Mouse (Mus musculus) c-Kit-negative CD71-positive TER-119-positive erythroid progenitor cells, embryonic 14.5 days (primary cell): Measurements from ENCODE around the gene Nr1h4.

Experiments
- DNase-seq: peaks from one replicate; pipeline ENCODE4 v3.0.0-alpha.2; 2013; ENCODE audit warnings: low read depth, low spot score

The Nr1h4 gene

DNA sequence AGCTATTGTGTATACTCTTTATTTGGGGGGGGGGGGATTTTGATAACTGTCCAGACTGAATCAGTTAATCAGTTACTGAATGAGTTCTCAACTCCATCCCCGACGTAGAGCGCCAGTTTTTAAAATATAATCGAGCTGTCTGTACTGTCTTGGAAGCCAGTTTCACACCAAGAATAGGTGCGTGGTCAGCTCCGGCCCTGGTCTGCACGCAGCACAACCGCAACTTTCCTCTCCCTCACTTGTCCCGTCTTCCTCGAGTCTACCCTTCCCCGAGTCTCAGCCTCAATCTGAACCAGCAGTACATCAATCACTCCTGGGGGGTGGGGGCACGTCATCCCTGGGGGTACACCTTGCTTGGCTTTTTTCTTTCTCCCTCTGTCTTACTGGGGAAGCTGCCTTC lies 98.0 kb downstream of the Nr1h4 start:
- no peak for DNase-seq

DNA sequence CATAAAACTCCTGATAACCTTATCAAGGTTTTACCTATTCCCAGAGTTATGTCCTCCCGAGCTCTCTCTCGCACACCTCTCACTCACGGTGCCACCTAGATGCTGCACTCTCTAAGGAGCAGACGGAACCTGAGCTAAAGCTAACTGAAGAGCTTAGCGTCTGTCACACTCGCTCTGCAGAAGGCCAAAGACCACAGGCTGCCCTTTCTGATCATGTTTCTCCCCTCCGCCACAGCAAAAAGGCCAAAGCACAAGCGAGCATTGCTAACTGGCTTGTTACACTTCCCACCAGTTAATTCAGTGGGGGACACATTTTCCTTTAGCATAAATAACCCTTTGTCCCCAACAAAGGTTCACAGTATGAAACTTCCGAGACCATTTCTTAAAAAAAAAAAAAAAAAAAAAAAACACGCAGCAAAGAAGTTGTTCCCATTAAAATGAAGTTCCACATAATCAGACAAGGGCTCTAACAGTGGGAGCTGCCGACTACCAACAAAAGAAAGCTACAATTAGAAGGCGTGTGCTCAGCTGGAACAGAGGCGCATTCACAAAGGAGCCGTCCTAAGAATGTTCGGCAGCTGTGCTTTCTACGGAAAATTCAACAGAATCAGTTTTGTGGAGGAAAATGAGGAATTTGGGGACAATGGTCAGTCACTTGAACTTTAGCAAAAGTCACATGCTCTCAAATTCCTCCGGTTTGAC lies 98.7 kb downstream of the Nr1h4 start:
- DNase-seq, result no peak

DNA sequence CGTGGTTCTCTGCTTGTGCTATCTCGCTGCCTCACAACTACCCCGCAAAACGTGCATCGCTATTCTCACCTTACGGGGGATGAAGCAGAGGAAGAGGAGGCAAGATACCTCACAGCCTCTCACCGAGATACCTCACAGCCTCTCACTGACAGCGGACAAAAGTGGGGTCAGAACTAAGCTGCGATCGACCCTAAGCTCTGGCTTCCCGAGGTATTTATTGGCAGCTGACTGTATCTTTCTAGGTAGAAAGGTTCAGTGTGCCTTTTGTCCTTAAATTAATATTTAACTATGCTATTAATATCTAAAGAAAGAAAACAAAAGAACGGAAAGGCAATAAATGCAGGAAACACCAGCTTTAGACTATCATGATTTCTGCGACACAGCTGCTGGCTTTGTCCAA lies 100.6 kb downstream of the Nr1h4 start:
- no peak for DNase-seq

GRCm38 (mm10) chr10:89430751-89431150 lies 102.6 kb downstream of the Nr1h4 start:
- DNase-seq, result no peak

GRCm38 (mm10) chr10:89424800-89425393 lies 108.5 kb downstream of the Nr1h4 start:
- DNase-seq, result no peak

DNA sequence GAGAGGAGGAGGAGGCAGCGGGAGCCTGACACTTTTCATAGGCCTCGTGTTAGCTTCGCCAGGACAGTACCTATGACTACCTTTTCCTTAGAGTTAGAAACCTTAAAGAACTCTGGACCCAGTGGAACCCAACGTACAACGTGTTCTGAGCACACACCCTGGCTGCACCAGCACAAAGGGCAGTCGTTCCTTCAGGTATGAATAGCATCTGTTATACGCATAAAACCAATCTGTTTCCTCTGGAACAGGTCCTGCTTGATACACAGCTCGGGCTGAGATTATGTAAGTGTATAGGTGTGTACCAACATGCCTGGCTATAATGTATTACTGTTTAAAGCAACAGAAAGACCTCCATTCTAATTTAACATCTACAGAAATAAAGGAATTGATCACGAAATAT lies 109.2 kb downstream of the Nr1h4 start:
- DNase-seq, result no peak

DNA sequence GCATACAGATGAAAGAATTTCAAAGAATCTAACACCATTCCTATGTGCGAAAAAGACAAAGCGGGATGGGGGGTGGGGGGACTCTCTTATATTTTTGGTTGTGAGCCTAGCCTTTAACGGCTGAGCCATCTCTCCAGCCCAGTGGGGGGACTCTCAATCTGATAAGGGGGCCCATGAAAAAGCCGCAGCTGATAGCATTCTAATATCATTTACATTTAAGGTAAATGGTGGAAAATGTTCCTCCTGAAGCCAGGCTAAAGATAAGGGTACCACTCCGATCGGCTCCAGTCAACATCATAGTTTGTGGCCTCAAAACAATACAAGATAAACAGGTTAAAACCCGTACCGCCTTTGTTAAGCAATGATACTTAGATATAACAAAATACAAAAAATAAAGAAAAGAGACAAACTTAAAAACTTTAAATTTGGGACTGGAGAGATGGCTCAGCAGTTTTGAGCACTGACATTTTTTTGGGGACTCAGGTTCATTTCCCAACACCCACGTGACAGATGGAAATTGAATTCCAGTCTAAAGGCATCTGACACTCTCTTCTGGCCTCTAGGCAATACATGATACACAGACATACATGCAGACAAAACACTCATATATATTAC lies 110.1 kb downstream of the Nr1h4 start:
- no peak for DNase-seq

GRCm38 (mm10) chr10:89422504-89423158 lies 110.8 kb downstream of the Nr1h4 start:
- DNase-seq, result no peak

GRCm38 (mm10) chr10:89417966-89418365 lies 115.4 kb downstream of the Nr1h4 start:
- no peak for DNase-seq

- DNase-seq, result no peak
These were observed 117.9 kb downstream of the Nr1h4 start for GRCm38 (mm10) chr10:89415478-89415877.

DNA sequence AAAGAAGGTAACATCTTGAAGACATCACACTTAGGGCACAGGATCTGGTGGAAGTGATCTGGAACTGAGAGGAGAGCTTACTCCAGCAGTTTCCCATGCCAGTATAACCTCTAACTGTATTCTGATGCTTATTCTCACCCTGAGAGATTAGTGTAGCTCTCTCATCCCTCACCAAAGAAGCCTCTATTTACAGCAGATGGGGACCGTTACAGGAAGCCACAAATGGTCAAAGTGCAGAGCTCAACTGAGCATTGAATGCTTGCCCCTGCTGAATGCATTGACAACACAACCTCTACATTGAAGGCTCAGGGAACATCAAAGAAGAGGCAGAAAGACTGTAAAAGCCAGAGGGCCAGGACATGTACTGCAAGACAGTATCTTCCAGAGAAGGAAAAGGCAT lies 125.8 kb downstream of the Nr1h4 start:
- DNase-seq, result no peak

GRCm38 (mm10) chr10:89406733-89407484 lies 126.5 kb downstream of the Nr1h4 start:
- no peak for DNase-seq

- DNase-seq, result no peak
These were observed 128.4 kb downstream of the Nr1h4 start for GRCm38 (mm10) chr10:89404936-89405335.
